Mouse (Mus musculus) liver, postnatal 0 days (tissue): Measurements from ENCODE around the gene Nfrkb.

Experiments used
- CTCF ChIP-seq: sonication (generic); IDR thresholded peaks from 2 replicates; pipeline ENCODE4 v1.5.1; 2016; ENCODE audit warnings: antibody characterized with exemption, low read depth
- EP300 ChIP-seq: IDR thresholded peaks from 2 replicates; pipeline ENCODE4 v1.6.1; 2016; ENCODE audit warnings: antibody characterized with exemption, low read depth, mild to moderate bottlenecking

GRCm38 (mm10) chr9:31376661-31377060, 9.3 kb upstream of the Nfrkb start:
- TF ChIP-seq EP300: no peak
- no peak for TF ChIP-seq CTCF
